Mouse (Mus musculus): ENCODE measurements around the gene Anapc11.

The Anapc11 gene

GRCm38 (mm10) chr11:120657301-120657700 lies 59.1 kb downstream of the Anapc11 start:
- DNase-seq (ENCODE audit: low spot score in 2 of 2) = no peak
